Mouse (Mus musculus) intestine, embryonic 14.5 days (tissue): Measurements from ENCODE around the gene Wwc1. TPM values are rescaled to one million over a fixed set of nuclear protein-coding genes. Genes with fewer than 3 reads are reported as not detected.

Experiments used
- ATAC-seq: fragments of 200-750 bp; cut with Nextera tagmentation; replicated peaks from 2 replicates; pipeline ENCODE4 v1.8.0; 2017; ENCODE audit warnings: low read depth, moderate number of reproducible peaks, moderate TSS enrichment, moderate library complexity; ENCODE audit not compliant: low FRiP score, low TSS enrichment
- DNase-seq: peaks from one replicate; pipeline ENCODE4 v3.0.0-alpha.2; 2018; ENCODE audit warnings: low spot score
- H3K27ac ChIP-seq: fragments of 300-500 bp; sonication (generic); 2 replicates; pipeline ENCODE4 v1.5.1; 2014; ENCODE audit warnings: low read depth, mild to moderate bottlenecking, control low read depth
- H3K27me3 ChIP-seq: fragments of 300-500 bp; sonication (generic); replicated peaks from 2 replicates; pipeline ENCODE4 v1.6.1; 2014; ENCODE audit warnings: low read length, control low read depth; ENCODE audit not compliant: control insufficient read depth, insufficient read depth
- H3K36me3 ChIP-seq: fragments of 300-500 bp; sonication (generic); 2 replicates; pipeline ENCODE4 v1.6.1; 2014; ENCODE audit warnings: low read length, control low read depth; ENCODE audit not compliant: control insufficient read depth, insufficient read depth
- H3K4me1 ChIP-seq: fragments of 300-500 bp; sonication (generic); replicated peaks from 2 replicates; pipeline ENCODE4 v1.6.1; 2014; ENCODE audit warnings: low read length, control low read depth, mixed read lengths; ENCODE audit not compliant: control insufficient read depth, insufficient read depth
- H3K4me2 ChIP-seq: fragments of 300-500 bp; sonication (generic); 2 replicates; pipeline ENCODE4 v1.6.1; 2014; ENCODE audit warnings: low read length
- H3K4me3 ChIP-seq: fragments of 300-500 bp; sonication (generic); 2 replicates; pipeline ENCODE4 v1.5.1; 2014; ENCODE audit warnings: low read depth, low read length, control low read depth, mixed read lengths
- H3K9ac ChIP-seq: fragments of 300-500 bp; sonication (generic); 2 replicates; pipeline ENCODE4 v1.6.1; 2014; ENCODE audit warnings: mild to moderate bottlenecking, low read length
- H3K9me3 ChIP-seq: fragments of 300-500 bp; sonication (generic); 2 replicates; pipeline ENCODE4 v1.6.1; 2016; ENCODE audit warnings: low read length, control low read depth; ENCODE audit not compliant: control insufficient read depth
- WGBS: fragments of 180-500 bp; shearing (Covaris S2); extraction: QIAGEN DNeasy Blood & Tissue Kit; methylation state at CpG from one replicate; pipeline ENCODE4 v1.1.7; 2014; 5-methylcytosine and 5-hydroxymethylcytosine counted together
- polyA plus RNA-seq: library from polyadenylated mRNA; unstranded; fragments of >200 nt; fragmentation: Nextera tagmentation; extraction: Ambion mirVana; gene quantifications from 2 replicates; pipeline ENCODE4 v1.2.1, GENCODE M21; 2014

Wwc1 gene
- polyA plus RNA-seq, 1 experiment from 2014 or later: 12.4 TPM

DNA sequence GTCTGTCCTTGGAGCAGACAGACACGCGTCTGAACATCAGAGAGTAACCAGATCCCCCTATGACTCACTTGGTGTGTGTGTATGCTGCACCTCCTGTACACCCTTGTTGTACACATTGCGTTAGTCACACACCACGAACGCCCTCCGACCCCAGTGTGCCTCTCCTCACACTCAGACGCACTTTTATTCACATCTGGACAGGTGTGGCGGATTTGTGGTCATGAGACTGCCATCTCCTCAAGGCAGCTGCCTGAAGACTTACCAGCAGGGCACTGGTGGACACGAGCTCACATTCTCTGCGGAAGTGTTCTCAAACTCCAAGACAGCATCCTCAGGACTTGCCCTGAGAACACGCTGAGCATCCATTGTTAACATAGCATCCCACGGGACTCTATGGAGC lies 17.7 kb upstream of the Wwc1 start:
- Histone ChIP-seq H3K9ac (no peak overlapping the region), H3K36me3 (no peaks in the 10 kb centered on the region), H3K9me3 (peaks cover 5% of the 10 kb centered on the region; the same call in 1 of the 2 replicates), H3K27me3 (peaks cover 7% of the 10 kb centered on the region; the same call in 1 of the 2 replicates), H3K4me1 (no peaks in the 10 kb centered on the region), H3K4me3 (no peak overlapping the region), H3K27ac (no peak overlapping the region), H3K4me2 (no peak overlapping the region)
- 68% methylated on average over 12 of the region's 12 CpGs for WGBS
- DNase-seq (no peak), ATAC-seq (no peak)

DNA sequence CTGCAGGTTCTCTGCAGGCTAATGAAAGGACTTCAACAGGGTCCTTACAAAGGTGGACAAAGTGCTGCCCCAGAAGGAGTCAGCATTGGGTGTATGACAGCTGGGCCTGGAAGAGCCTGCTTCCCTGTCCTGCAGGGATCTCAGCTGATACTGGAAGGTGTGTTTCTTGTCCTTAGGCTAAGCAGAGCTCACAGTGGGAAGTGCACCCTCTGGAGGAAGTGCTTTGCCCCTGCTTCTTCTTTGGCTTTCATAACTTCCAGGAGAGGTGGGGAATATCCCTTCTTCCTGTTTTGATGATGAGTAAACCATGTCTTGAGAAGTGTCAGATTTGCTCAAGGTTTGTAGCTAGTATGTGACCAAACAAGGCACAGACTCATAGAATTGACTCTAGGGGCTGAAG lies 15.0 kb upstream of the Wwc1 start:
- Histone ChIP-seq H3K36me3 (no peaks in the 10 kb centered on the region), H3K4me2 (no peak overlapping the region), H3K4me1 (no peaks in the 10 kb centered on the region), H3K27ac (no peak overlapping the region), H3K27me3 (0 out of 2 replicates have a peak, but pooled peaks cover 3% of the 10 kb centered on the region), H3K4me3 (no peak overlapping the region), H3K9me3 (peaks cover 5% of the 10 kb centered on the region; the same call in 1 of the 2 replicates), H3K9ac (no peak overlapping the region)
- ATAC-seq: no peak
- no peak for DNase-seq

DNA sequence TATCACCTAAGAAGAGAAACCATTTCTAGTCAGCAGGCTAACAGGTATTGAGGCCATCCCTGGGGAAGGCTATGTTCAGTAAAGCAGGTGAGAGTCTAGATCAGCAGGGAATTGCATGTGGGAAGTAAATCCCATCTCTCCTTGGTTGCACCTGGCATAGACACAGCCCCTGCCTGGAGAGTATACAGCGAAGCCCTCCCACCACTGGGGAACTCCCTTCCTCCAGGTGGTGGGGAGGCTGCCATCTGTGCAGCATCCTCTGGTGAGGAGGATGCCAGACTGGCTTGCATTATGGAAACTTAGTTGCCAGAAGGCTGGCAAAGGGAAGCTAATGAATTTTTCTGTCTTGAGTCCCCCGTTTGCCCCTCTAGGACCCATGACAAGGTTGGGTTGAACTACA lies 11.5 kb upstream of the Wwc1 start:
- DNase-seq: no peak
- no peak overlapping the region for H3K4me2 ChIP-seq
- ATAC-seq: no peak
- H3K27ac ChIP-seq: no peak overlapping the region
- peaks cover 5% of the 10 kb centered on the region; the same call in 1 of the 2 replicates for H3K9me3 ChIP-seq
- no peaks in the 10 kb centered on the region for H3K27me3 ChIP-seq
- no peak overlapping the region for H3K9ac ChIP-seq
- no peak overlapping the region for H3K4me3 ChIP-seq
- WGBS: 72% methylated on average over 2 of the region's 2 CpGs
- H3K4me1 ChIP-seq: no peaks in the 10 kb centered on the region
- no peaks in the 10 kb centered on the region for H3K36me3 ChIP-seq

DNA sequence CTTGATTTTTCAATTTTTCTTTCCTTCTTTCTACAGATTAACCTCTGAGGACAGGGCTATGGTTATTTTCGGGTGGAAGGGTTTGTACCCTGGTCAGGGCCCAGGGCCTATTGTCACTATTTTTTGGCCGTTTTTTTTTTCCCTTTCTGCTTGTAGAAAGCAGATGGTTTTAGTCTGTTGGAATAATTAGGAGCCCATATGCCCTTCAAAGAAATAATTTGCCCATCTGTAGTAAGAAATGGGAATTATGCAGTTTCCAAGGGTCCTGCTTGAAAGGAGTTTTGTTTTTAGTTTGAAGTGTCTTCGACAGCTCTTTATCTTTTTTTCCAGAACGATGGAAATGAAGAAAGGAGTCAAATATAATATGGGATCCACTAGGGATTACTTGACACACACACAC lies 9.6 kb upstream of the Wwc1 start:
- ATAC-seq: no peak
- Histone ChIP-seq H3K4me1 (no peaks in the 10 kb centered on the region; the same call in 1 of the 2 replicates), H3K4me3 (no peak overlapping the region), H3K9me3 (no peaks in the 10 kb centered on the region), H3K36me3 (no peaks in the 10 kb centered on the region), H3K9ac (no peak overlapping the region), H3K27me3 (no peaks in the 10 kb centered on the region), H3K4me2 (no peak overlapping the region), H3K27ac (no peak overlapping the region)
- no peak for DNase-seq
- 74% methylated on average over 4 of the region's 4 CpGs for WGBS

DNA sequence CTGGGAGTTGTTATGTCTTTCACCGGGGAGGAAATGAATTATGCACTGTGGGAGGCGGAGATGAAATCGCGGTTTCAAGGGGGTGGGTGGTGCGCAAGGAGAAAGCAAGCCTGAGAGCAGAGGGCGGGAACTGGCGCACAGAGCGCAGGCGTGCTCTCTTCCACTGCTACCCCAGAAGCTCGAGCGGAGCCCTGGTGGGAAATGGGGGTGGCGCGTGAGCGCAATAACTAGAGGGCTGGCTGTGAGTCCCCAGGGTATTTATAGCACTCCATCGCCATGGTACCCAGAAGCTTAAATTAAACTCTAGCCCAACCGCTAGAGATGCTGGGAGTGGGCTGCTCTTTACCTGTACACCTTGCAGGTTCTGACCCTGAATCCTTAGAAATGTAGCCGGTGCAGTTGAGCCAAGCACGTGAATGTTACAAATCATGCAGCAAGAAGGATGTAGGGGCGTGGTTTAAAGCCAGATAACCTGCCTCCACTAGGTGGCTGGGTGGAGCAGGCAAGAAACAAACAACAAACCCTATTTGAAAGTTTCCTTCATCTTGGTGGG lies 5.6 kb upstream of the Wwc1 start:
- Histone ChIP-seq H3K4me1 (no peaks in the 10 kb centered on the region; the same call in none of the 2 replicates), H3K27ac (no peak overlapping the region), H3K9ac (no peak overlapping the region), H3K36me3 (no peaks in the 10 kb centered on the region), H3K4me2 (peak overlapping the region; percentile 44), H3K9me3 (no peaks in the 10 kb centered on the region), H3K4me3 (peak overlapping the region; percentile 24), H3K27me3 (peaks cover 6% of the 10 kb centered on the region; the same call in 1 of the 2 replicates)
- WGBS: under 1% methylated on average over 19 of the region's 19 CpGs
- ATAC-seq (peak; percentile 71), DNase-seq (peak; percentile 70)

DNA sequence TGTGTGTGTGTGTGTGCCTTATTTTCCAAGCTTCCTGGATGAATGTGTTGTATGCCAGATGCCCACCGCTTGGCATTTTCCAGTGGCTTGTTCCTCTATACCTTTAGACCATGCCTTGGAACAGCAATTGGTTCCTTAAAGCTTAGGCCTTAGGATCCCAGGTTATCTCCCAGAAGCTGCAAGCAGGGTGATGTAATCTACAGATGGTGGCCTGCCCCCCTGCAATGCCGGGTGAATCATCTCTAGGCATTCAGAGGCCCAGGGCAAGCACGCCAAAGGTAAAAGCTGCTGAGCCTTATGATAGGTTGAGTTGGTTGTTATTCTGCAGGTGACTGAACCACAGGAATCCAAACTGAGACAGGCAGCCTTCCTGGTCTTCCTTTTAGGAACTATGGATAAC lies 2.4 kb upstream of the Wwc1 start:
- no peak for ATAC-seq
- H3K9me3 ChIP-seq: no peaks in the 10 kb centered on the region
- no peak overlapping the region for H3K9ac ChIP-seq
- peaks cover 20% of the 10 kb centered on the region for H3K27me3 ChIP-seq
- peaks cover 7% of the 10 kb centered on the region for H3K4me1 ChIP-seq
- H3K36me3 ChIP-seq: no peaks in the 10 kb centered on the region
- DNase-seq: no peak
- no peak overlapping the region for H3K4me3 ChIP-seq
- 76% methylated on average over 3 of the region's 3 CpGs for WGBS
- H3K4me2 ChIP-seq: no peak overlapping the region
- no peak overlapping the region for H3K27ac ChIP-seq

DNA sequence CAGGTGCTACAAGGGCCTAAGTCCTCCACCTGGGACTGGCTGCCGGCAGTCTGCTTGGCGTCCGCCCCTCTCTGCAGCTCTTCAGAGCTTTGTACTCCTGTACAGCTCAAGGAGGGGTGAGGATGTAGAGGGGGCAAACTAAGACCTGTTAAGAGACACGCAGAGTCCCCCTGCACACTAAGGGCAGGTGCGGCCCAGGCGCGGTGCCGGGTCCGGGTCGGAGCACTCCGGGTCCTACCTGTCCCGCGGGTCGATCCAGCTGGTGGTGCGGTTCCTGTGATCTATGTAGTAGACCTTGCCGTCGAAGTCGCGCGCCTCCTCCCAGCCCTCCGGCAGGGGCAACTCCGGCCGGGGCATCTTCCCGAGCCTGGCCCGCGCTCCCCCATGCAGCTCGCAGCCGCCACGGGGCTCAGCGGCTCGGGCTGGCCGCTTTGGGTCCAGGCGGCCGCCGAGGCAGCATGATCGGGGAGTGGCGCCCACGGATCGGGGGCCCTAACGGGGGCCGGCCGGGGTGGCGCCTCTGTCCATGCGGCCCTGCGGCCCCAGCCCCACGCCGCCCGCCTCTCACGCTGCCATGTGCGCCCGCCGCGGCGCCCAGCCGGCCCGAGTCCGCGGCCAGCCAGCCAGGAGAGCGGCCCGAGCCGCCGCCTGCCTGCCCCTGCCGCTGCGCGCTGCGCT lies 455 bp downstream of the Wwc1 start:
- peaks cover 23% of the 10 kb centered on the region for H3K27me3 ChIP-seq

DNA sequence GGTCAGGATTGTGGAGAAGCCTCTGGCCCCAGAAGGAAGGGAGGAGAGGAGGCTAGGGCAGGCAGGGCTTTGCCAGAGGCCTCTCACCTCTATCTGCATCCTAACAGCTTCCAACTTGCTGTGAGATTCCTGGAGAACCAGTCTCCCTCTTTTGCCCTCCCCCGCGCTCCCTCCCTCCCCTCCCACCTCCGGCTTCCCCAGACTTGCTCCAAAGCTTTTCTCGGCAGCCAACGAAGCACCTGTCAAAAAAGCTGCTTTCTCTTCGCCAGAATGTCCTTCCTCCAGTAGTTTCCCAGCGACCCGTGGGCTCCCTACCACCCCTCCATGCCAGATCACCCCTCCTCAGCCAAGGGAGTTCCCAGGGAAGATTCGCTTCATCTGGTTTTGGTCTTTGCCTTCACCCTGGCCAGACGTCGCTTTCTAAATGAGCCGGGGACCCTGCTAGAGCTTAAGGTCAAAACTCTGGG lies 1.0 kb downstream of the Wwc1 start:
- H3K4me2 ChIP-seq: peak overlapping the region; percentile 89
- no peak overlapping the region for H3K27ac ChIP-seq
- DNase-seq (peak; percentile 67), ATAC-seq (no peak; the same call in 1 of the 2 replicates)
- H3K4me1 ChIP-seq: peaks cover 7% of the 10 kb centered on the region; the same call in 1 of the 2 replicates
- peaks cover 23% of the 10 kb centered on the region for H3K27me3 ChIP-seq
- peak overlapping the region; percentile 69 for H3K4me3 ChIP-seq
- WGBS: 0% methylated on average over 12 of the region's 12 CpGs
- no peaks in the 10 kb centered on the region for H3K9me3 ChIP-seq
- H3K36me3 ChIP-seq: no peaks in the 10 kb centered on the region
- peak overlapping the region; percentile 66 for H3K9ac ChIP-seq

More for the DNA sequence above, 455 bp downstream of the Wwc1 start:
- peak overlapping the region; percentile 69 for H3K4me3 ChIP-seq
- H3K27ac ChIP-seq: no peak overlapping the region
- peak overlapping the region; percentile 89 for H3K4me2 ChIP-seq
- peak; percentile 74 for DNase-seq
- peaks cover 7% of the 10 kb centered on the region; the same call in 1 of the 2 replicates for H3K4me1 ChIP-seq
- under 1% methylated on average over 49 of the region's 66 CpGs for WGBS
- peak; percentile 65 for ATAC-seq
- no peaks in the 10 kb centered on the region for H3K9me3 ChIP-seq
- H3K36me3 ChIP-seq: no peaks in the 10 kb centered on the region
- H3K9ac ChIP-seq: peak overlapping the region; percentile 66
